Mouse (Mus musculus) brain, embryonic 14.5 days (tissue): Measurements from ENCODE around the gene Rarg.

ENCODE experiments used
- CTCF ChIP-seq: fragments of 200-500 bp; IDR thresholded peaks from 2 replicates; pipeline ENCODE4 v1.5.1; 2012; ENCODE audit warnings: inconsistent platforms, mild to moderate bottlenecking, moderate library complexity, borderline replicate concordance; ENCODE audit not compliant: insufficient read depth, insufficient read length; ENCODE audit errors: extremely low read depth
- POLR2A ChIP-seq: fragments of 200-500 bp; IDR thresholded peaks from 2 replicates; pipeline ENCODE4 v1.6.1; 2012; ENCODE audit warnings: mild to moderate bottlenecking, inconsistent platforms, borderline replicate concordance; ENCODE audit not compliant: poor library complexity, insufficient read depth, insufficient read length, severe bottlenecking; ENCODE audit errors: extremely low read depth

- TF ChIP-seq CTCF (no peak), POLR2A (no peak)
These were observed 14.7 kb downstream of the Rarg start for GRCm38 (mm10) chr15:102242404-102243228.
